Mouse (Mus musculus) layer of hippocampus, adult 9-10 months (tissue): ENCODE measurements around the gene Sparcl1.

ENCODE experiments used
- DNase-seq: peaks from one replicate; pipeline ENCODE4 v3.0.0; 2022; ENCODE audit warnings: low spot score

Sparcl1 gene

GRCm38 (mm10) chr5:104110171-104110920 lies 3.2 kb downstream of the Sparcl1 start:
- no peak for DNase-seq

- DNase-seq: no peak
Measured at GRCm38 (mm10) chr5:104109516-104109915, 4.0 kb downstream of the Sparcl1 start.

- DNase-seq: no peak
Measured at GRCm38 (mm10) chr5:104108879-104109369, 4.6 kb downstream of the Sparcl1 start.

GRCm38 (mm10) chr5:104108127-104108875 lies 5.2 kb downstream of the Sparcl1 start:
- DNase-seq: no peak

GRCm38 (mm10) chr5:104104111-104104510 lies 9.4 kb downstream of the Sparcl1 start:
- no peak for DNase-seq

GRCm38 (mm10) chr5:104103171-104103570 lies 10.4 kb downstream of the Sparcl1 start:
- DNase-seq: no peak

GRCm38 (mm10) chr5:104101678-104102531 lies 11.6 kb downstream of the Sparcl1 start:
- DNase-seq: no peak

- no peak for DNase-seq
Measured at GRCm38 (mm10) chr5:104096078-104096938, 17.2 kb downstream of the Sparcl1 start.

GRCm38 (mm10) chr5:104095416-104096077 lies 18.0 kb downstream of the Sparcl1 start:
- no peak for DNase-seq

GRCm38 (mm10) chr5:104089751-104090150 lies 23.8 kb downstream of the Sparcl1 start:
- DNase-seq: no peak

GRCm38 (mm10) chr5:104085366-104085765 lies 28.2 kb downstream of the Sparcl1 start:
- DNase-seq: no peak

GRCm38 (mm10) chr5:104080736-104081135 lies 32.8 kb downstream of the Sparcl1 start:
- DNase-seq: no peak

- no peak for DNase-seq
Measured at GRCm38 (mm10) chr5:104077508-104077907, 36.0 kb downstream of the Sparcl1 start, which contains the start of gene Gm17660. TSS of gene Gm17660 (minus strand) at chr5:104077608.

- no peak for DNase-seq
Measured at GRCm38 (mm10) chr5:104076361-104076760, 37.2 kb downstream of the Sparcl1 start.

GRCm38 (mm10) chr5:104074388-104074787 lies 39.1 kb downstream of the Sparcl1 start:
- DNase-seq: no peak

- no peak for DNase-seq
Measured at GRCm38 (mm10) chr5:104073602-104074001, 39.9 kb downstream of the Sparcl1 start.

GRCm38 (mm10) chr5:104072272-104072886 lies 41.2 kb downstream of the Sparcl1 start:
- DNase-seq: no peak

- no peak for DNase-seq
Measured at GRCm38 (mm10) chr5:104071048-104071447, 42.5 kb downstream of the Sparcl1 start.

- no peak for DNase-seq
Measured at GRCm38 (mm10) chr5:104068751-104069150, 44.8 kb downstream of the Sparcl1 start.
